Mouse (Mus musculus) gastrocnemius, adult 2 months (tissue): ENCODE measurements at regions not wholly inside any gene's neighbourhood (a gene's known extent, or its start where the extent isn't known, plus 50 kb on each side); places are given as distances from the start of the nearest gene placed in this dataset.

Source experiments
- DNase-seq: peaks from one replicate; pipeline ENCODE4 v3.0.0; 2022
- H3K27ac ChIP-seq: fragments of 200-600 bp; 2 replicates; pipeline ENCODE4 v1.8.1; 2022; ENCODE audit warnings: mild to moderate bottlenecking
- H3K4me3 ChIP-seq: fragments of 200-600 bp; 2 replicates; pipeline ENCODE4 v1.8.1; 2022; ENCODE audit warnings: mild to moderate bottlenecking, moderate library complexity
- CTCF ChIP-seq: fragments of 200-600 bp; IDR thresholded peaks from 2 replicates; pipeline ENCODE4 v1.8.1; 2022; ENCODE audit warnings: antibody characterized with exemption, mild to moderate bottlenecking, moderate library complexity
- intact Hi-C: fragments of 180-260 bp; cut with DNase I; formaldehyde crosslinking; loops from one replicate; pipeline ENCODE4 v1.15.1; 2025

- intact Hi-C loops: no loop called here
- Histone ChIP-seq H3K4me3 (no peak overlapping the region), H3K27ac (no peak overlapping the region)
- DNase-seq: peak; percentile 42
- TF ChIP-seq CTCF: no peak
Measured at GRCm38 (mm10) chr11:112180666-112181065, 601.4 kb upstream of the Sox9 start.

- intact Hi-C loops: no loop called here
- TF ChIP-seq CTCF: no peak
- Histone ChIP-seq H3K27ac (no peak overlapping the region), H3K4me3 (no peak overlapping the region)
- DNase-seq: no peak
Measured at GRCm38 (mm10) chr11:112197620-112198268, 584.3 kb upstream of the Sox9 start.

GRCm38 (mm10) chr11:112204561-112204960 is 577.5 kb upstream of the Sox9 start:
- no peak for TF ChIP-seq CTCF
- intact Hi-C loops: no loop called here
- Histone ChIP-seq H3K4me3 (no peak overlapping the region), H3K27ac (no peak overlapping the region)
- no peak for DNase-seq

GRCm38 (mm10) chr11:112209414-112209813 is 572.6 kb upstream of the Sox9 start:
- DNase-seq: peak; percentile 26
- intact Hi-C loops: loop anchor here (5.0 kb wide), 1 partner anchor 568 kb away; no protein-coding TSS in a partner anchor
- H3K4me3 ChIP-seq: no peak overlapping the region

GRCm38 (mm10) chr11:112219046-112219720 is 562.8 kb upstream of the Sox9 start:
- no peak overlapping the region for H3K27ac ChIP-seq
- intact Hi-C loops: no loop called here
- DNase-seq: no peak
- no peak overlapping the region for H3K4me3 ChIP-seq
- no peak for TF ChIP-seq CTCF

More at GRCm38 (mm10) chr11:112209414-112209813, 572.6 kb upstream of the Sox9 start:
- peak; percentile 68 for TF ChIP-seq CTCF
- no peak overlapping the region for H3K27ac ChIP-seq

GRCm38 (mm10) chr11:112234492-112235116 is 547.4 kb upstream of the Sox9 start:
- no peak overlapping the region for H3K27ac ChIP-seq
- DNase-seq: no peak
- intact Hi-C loops: no loop called here
- no peak overlapping the region for H3K4me3 ChIP-seq
- no peak for TF ChIP-seq CTCF

GRCm38 (mm10) chr11:112238960-112239884 is 542.8 kb upstream of the Sox9 start:
- DNase-seq: no peak
- TF ChIP-seq CTCF: no peak
- H3K4me3 ChIP-seq: no peak overlapping the region
- intact Hi-C loops: no loop called here
- no peak overlapping the region for H3K27ac ChIP-seq

- intact Hi-C loops: no loop called here
Measured at GRCm38 (mm10) chr11:112252548-112252947, 529.5 kb upstream of the Sox9 start.

GRCm38 (mm10) chr11:112253061-112253460 is 529.0 kb upstream of the Sox9 start:
- DNase-seq: no peak
- H3K27ac ChIP-seq: no peak overlapping the region
- no peak for TF ChIP-seq CTCF
- H3K4me3 ChIP-seq: no peak overlapping the region
- intact Hi-C loops: no loop called here

More at GRCm38 (mm10) chr11:112252548-112252947, 529.5 kb upstream of the Sox9 start:
- H3K4me3 ChIP-seq: no peak overlapping the region
- TF ChIP-seq CTCF: no peak
- no peak overlapping the region for H3K27ac ChIP-seq
- no peak for DNase-seq

GRCm38 (mm10) chr11:112256326-112256725 is 525.7 kb upstream of the Sox9 start:
- no peak for DNase-seq
- intact Hi-C loops: no loop called here
- Histone ChIP-seq H3K4me3 (no peak overlapping the region), H3K27ac (no peak overlapping the region)
- no peak for TF ChIP-seq CTCF

GRCm38 (mm10) chr11:112264077-112264476 is 517.9 kb upstream of the Sox9 start:
- no peak for TF ChIP-seq CTCF
- Histone ChIP-seq H3K4me3 (no peak overlapping the region), H3K27ac (no peak overlapping the region)
- intact Hi-C loops: no loop called here
- DNase-seq: no peak

GRCm38 (mm10) chr11:112270911-112271310 is 511.1 kb upstream of the Sox9 start:
- TF ChIP-seq CTCF: no peak
- Histone ChIP-seq H3K27ac (no peak overlapping the region), H3K4me3 (no peak overlapping the region)
- DNase-seq: no peak
- intact Hi-C loops: no loop called here
